Mouse (Mus musculus) kidney, postnatal 36 days (tissue): ENCODE measurements around the gene Gm13088.
"Not testable (repeated sequence)": the region's sequence is repeated elsewhere in the genome, so short reads cannot be mapped to it uniquely, and the experiment has no call there.

Experiments used
- DNase-seq, 2 experiments: peaks; one replicate each; pipeline ENCODE4 v3.0.0; 2021 to 2022; ENCODE audit warnings: mixed read lengths in 2 of 2

Gm13088 gene

DNA sequence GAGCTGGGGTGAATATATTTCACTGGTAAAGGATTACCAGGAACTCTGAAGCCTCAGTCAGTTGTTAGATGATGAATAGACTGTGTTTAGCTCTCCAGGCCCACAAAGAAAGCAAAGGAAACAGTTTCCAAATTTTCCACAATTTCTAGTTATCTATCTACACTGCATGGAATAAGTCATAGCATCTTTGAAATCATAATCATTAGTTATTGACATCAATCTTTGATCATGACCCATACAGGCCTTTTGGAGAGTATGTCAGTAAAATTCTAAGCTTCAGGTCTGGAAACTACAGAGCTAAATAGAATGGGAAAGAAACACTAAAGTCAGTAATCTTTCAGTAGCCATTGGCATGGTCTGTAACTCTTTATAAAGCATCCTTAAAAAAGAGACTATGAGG, at the start of gene Gm13088:
Gm13088 (minus strand) TSS at position 101 of the 400 bp plus-strand sequence.
- not testable (repeated sequence) for DNase-seq

DNA sequence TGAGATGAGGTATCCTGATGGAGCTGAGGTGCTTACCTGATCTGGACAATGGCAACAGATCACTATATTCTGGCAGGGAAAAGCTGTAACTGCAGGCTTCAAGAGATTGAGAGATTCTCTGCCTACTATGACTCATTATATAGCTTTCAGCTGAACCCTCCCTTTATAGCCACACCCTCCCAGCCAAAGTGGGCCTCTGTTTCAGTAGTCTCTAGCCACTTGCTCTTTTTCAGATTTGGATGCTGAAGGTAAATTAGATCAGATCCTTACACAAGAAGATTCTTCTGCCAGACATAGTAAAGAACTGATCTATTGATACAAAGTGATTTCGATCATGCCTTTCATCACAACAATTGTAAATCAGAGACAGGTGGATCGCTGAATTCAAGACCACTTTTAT, 45.6 kb upstream of the Gm13088 start, which contains the start of gene Gm13089:
Gm13089 (minus strand) TSS at position 101 of the 400 bp plus-strand sequence.
- no peak for DNase-seq

DNA sequence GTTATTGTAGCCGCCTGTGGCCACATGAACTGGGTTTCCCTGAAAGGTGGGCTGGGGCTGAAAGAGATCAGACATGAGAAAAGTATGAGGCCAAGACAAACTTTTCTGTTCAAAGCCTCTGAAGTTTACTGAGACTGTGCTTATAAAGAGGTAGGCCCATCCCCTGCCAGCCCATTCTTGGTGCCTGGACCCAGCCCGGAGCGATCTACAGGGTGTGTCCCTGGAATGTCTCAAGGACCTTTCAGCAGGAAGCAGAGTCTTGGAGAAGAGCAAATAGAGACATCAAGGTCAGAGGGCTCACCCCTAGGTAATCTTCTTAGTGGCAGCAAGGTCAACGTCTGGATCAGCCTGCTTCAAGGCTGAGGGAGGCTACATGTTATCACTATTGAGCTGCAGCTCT, 38.9 kb downstream of the Gm13088 start:
- not testable (repeated sequence) for DNase-seq

DNA sequence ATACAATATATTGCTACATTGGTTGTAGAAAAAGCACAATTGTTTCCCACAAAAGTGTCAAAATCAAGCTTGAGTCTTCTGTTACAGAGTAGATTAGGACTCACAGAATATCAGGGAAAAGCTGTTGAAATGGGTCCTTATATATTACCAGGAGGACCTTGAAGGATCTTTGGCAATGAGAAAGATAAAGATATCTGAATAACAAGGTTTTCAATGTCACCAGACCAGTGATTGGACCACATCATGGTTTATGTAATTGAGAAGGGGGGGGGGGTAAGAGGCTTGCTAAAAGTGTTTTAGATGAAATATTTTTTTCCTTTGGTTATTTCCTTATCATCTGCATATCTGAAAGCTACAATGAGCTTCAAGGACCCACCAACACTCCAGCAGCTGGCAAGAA, 42.3 kb downstream of the Gm13088 start, which contains the start of gene Gm13083:
Gm13083 (plus strand) TSS at position 301 of the 400 bp plus-strand sequence.
- not testable (repeated sequence) for DNase-seq

DNA sequence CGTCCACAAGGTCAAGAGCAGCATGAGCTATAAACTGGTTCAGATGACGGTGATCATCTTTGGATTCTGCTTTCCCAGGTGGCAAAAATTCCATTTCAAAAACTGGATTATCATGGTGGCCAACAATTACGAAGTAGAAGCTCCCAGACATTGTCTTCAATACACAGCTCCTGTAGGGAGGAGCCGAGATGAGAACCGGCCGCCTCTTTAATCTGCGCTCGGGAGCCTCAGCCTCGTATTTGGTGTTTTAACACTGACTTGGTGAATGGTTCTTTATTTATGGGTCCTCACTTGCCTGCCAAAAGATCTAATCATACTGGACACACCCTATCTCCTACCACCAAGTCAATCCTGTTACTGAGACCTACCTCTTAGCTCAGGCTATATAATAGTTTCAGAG, 45.1 kb downstream of the Gm13088 start:
- DNase-seq = not testable (repeated sequence)
